Mouse (Mus musculus): Measurements from ENCODE around the gene Banp. TPM values are rescaled to one million over a fixed set of nuclear protein-coding genes. Genes with fewer than 3 reads are reported as not detected.

The Banp gene
- total and polyA plus RNA-seq, 3 experiments, result 19.2 to 28.4 TPM; not detected in 1

DNA sequence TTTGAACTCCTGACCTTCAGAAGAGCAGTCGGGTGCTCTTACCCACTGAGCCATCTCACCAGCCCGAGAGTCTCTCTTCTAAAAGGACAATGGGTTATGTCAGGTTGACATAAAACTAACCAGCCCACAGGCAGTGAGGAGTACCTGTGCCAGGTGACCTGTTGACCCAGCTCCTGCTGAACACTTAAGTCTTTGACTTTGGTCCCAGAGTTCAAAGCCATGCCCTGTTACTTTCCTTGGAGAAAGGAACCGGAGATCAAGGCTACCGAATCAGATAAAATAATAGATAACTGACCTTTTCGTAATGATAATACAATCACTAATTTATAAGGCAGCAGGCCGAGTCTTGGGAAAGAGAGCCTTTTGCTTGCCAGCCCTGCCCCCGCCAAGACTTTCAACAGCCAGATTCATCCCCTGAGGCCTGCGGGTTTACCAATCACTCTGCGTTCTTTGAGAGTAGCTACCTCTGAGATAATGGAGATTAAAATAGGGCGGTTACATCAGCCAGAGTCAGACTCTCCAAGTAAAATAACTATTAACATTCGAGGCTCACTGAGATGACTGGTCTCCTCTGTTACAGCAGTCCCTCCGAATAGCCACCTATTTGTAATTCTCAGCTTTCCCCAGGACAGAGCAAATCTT is 17.4 kb upstream of the Banp start:
- DNase-seq (ENCODE audit: low read depth, low spot score), result no peak
- Histone ChIP-seq H3K9me3 (replicated peaks; ENCODE audit: insufficient read depth, low read length) (no peaks in the 10 kb centered on the region), H3K9ac (ENCODE audit: control insufficient read depth, low read depth, low read length, poor library complexity, severe bottlenecking) (no peak overlapping the region), H3K27ac (ENCODE audit: control insufficient read depth, low read depth, low read length) (no peak overlapping the region), H3K27me3 (ENCODE audit: control insufficient read depth in 1 of 2, insufficient read depth in 2 of 2, low read length in 2 of 2) (no peaks in the 10 kb centered on the region), H3K79me2 (ENCODE audit: control insufficient read depth, insufficient read depth, low read length, poor library complexity) (no peaks in the 10 kb centered on the region), H3K4me1 (ENCODE audit: control insufficient read depth in 1 of 2, insufficient read depth in 2 of 2, low read length in 2 of 2) (peaks cover 5 to 8% of the 10 kb centered on the region in 2 experiments), H3K36me3 (ENCODE audit: control insufficient read depth in 1 of 2, insufficient read depth in 2 of 2, low read length in 2 of 2) (peaks cover 0 to 6% of the 10 kb centered on the region in 2 experiments; a peak in 2 of 4 replicates), H3K4me3 (ENCODE audit: control insufficient read depth in 1 of 2, insufficient read depth in 1 of 2, low read depth in 2 of 2, low read length in 2 of 2) (no peak overlapping the region)
- TF ChIP-seq JUND (IDR thresholded peaks at IDR 0.05; ENCODE audit: low read depth, low read length), result no peak
- TF ChIP-seq HCFC1 (IDR thresholded peaks at IDR 0.05; ENCODE audit: low read depth, low read length), result no peak
- no peak for TF ChIP-seq ELF1 (IDR thresholded peaks at IDR 0.05; ENCODE audit: low read depth, low read length)
- TF ChIP-seq TBP (IDR thresholded peaks at IDR 0.05; ENCODE audit: low read depth, low read length), result no peak
- no peak for TF ChIP-seq ZC3H11A (IDR thresholded peaks at IDR 0.05; ENCODE audit: low read depth, low read length)
- no peak for TF ChIP-seq MAZ (IDR thresholded peaks at IDR 0.05; ENCODE audit: low read depth, low read length)

DNA sequence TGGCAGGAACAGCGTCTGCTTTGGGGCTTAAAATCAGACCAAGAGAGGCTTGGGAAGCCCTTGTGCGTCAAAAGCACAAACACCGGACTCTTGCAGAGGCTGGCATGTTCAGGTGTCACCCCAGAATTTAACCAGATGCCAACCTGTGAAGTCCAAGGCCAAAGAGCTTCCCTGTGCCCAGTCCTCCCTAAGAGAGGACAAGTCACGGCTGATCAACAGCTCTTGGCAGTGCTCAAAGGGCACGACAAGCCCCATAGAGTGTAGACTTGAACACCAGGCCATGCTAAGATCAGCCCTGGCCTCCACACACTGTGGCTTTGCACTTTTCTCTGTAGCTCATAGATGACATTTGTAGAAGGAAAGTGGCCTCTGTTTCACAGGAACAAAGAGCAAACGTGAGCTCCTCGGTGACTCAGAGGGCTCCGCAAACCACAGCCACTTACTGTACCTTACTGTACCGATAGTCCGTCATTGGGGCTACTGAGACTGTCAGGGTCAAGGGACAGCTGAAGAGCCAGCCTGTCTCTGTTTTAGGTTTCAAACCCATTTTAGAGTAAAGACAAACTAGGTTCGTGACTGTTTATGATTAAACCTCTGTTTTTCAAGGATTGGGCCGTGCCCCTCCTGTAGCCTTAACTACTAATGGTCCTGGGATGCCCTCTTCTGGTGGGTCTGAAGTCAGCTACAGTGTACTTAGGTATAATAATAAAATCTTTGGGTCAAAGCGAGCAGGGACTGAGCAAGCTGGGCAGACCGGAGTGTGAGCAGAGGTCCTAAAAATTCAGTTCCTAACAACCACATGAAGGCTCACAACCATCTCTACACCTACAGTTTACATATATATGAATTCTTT is 16.7 kb upstream of the Banp start:
- Histone ChIP-seq H3K4me3 (ENCODE audit: control insufficient read depth in 1 of 2, insufficient read depth in 1 of 2, low read depth in 2 of 2, low read length in 2 of 2) (no peak overlapping the region), H3K27me3 (ENCODE audit: control insufficient read depth in 1 of 2, insufficient read depth in 2 of 2, low read length in 2 of 2) (no peaks in the 10 kb centered on the region), H3K79me2 (ENCODE audit: control insufficient read depth, insufficient read depth, low read length, poor library complexity) (no peaks in the 10 kb centered on the region), H3K36me3 (ENCODE audit: control insufficient read depth in 1 of 2, insufficient read depth in 2 of 2, low read length in 2 of 2) (peaks cover 0 to 6% of the 10 kb centered on the region in 2 experiments; a peak in 2 of 4 replicates), H3K9me3 (replicated peaks; ENCODE audit: insufficient read depth, low read length) (no peaks in the 10 kb centered on the region), H3K27ac (ENCODE audit: control insufficient read depth, low read depth, low read length) (no peak overlapping the region), H3K4me1 (ENCODE audit: control insufficient read depth in 1 of 2, insufficient read depth in 2 of 2, low read length in 2 of 2) (peaks cover 5 to 8% of the 10 kb centered on the region in 2 experiments), H3K9ac (ENCODE audit: control insufficient read depth, low read depth, low read length, poor library complexity, severe bottlenecking) (no peak overlapping the region)
- peak; percentile 45 for DNase-seq (ENCODE audit: low read depth, low spot score)
- TF ChIP-seq CTCF (IDR thresholded peaks at IDR 0.05 in 2 of 3, conservative IDR thresholded peaks at IDR 0.05 in 1 of 3; ENCODE audit: control insufficient read depth in 1 of 3, insufficient read depth in 1 of 3, low read depth in 2 of 3, low read length in 3 of 3, poor library complexity in 1 of 3, severe bottlenecking in 1 of 3), result peak; percentile 13 to 51 (median 28); a peak in 3 of 6 replicates
- TF ChIP-seq RAD21 (IDR thresholded peaks at IDR 0.05; ENCODE audit: low read depth, low read length), result peak; percentile 44
- no peak for TF ChIP-seq TCF12 (IDR thresholded peaks at IDR 0.05; ENCODE audit: low read depth, low read length)
- no peak for TF ChIP-seq POLR2AphosphoS2 (IDR thresholded peaks at IDR 0.05; ENCODE audit: low read length)
- no peak for TF ChIP-seq GABPA (IDR thresholded peaks at IDR 0.05; ENCODE audit: low read depth, low read length)
- TF ChIP-seq SMC3 (IDR thresholded peaks at IDR 0.05; ENCODE audit: low read depth, low read length), result peak; percentile 24; the same call in 1 of the 2 replicates

GRCm38 (mm10) chr8:121934506-121934905 is 15.0 kb upstream of the Banp start:
- TF ChIP-seq RAD21 (IDR thresholded peaks at IDR 0.05; ENCODE audit: low read depth, low read length), result peak; percentile 15
- TF ChIP-seq CTCF (IDR thresholded peaks at IDR 0.05 in 2 of 3, conservative IDR thresholded peaks at IDR 0.05 in 1 of 3; ENCODE audit: control insufficient read depth in 1 of 3, insufficient read depth in 1 of 3, low read depth in 2 of 3, low read length in 3 of 3, poor library complexity in 1 of 3, severe bottlenecking in 1 of 3), result peak; percentile 30 to 60 (median 54); a peak in 5 of 6 replicates
- TF ChIP-seq JUND (IDR thresholded peaks at IDR 0.05; ENCODE audit: low read depth, low read length), result no peak
- TF ChIP-seq ELF1 (IDR thresholded peaks at IDR 0.05; ENCODE audit: low read depth, low read length), result no peak
- peak; percentile 56 for TF ChIP-seq SMC3 (IDR thresholded peaks at IDR 0.05; ENCODE audit: low read depth, low read length)
- Histone ChIP-seq H3K9me3 (replicated peaks; ENCODE audit: insufficient read depth, low read length) (no peaks in the 10 kb centered on the region), H3K4me1 (ENCODE audit: control insufficient read depth in 1 of 2, insufficient read depth in 2 of 2, low read length in 2 of 2) (peaks cover 0 to 3% of the 10 kb centered on the region in 2 experiments; a peak in 2 of 4 replicates), H3K79me2 (ENCODE audit: control insufficient read depth, insufficient read depth, low read length, poor library complexity) (no peaks in the 10 kb centered on the region), H3K36me3 (ENCODE audit: control insufficient read depth in 1 of 2, insufficient read depth in 2 of 2, low read length in 2 of 2) (peaks cover 0 to 4% of the 10 kb centered on the region in 2 experiments; a peak in 2 of 4 replicates), H3K4me3 (ENCODE audit: control insufficient read depth in 1 of 2, insufficient read depth in 1 of 2, low read depth in 2 of 2, low read length in 2 of 2) (no peak overlapping the region), H3K27ac (ENCODE audit: control insufficient read depth, low read depth, low read length) (no peak overlapping the region), H3K9ac (ENCODE audit: control insufficient read depth, low read depth, low read length, poor library complexity, severe bottlenecking) (no peak overlapping the region), H3K27me3 (ENCODE audit: control insufficient read depth in 1 of 2, insufficient read depth in 2 of 2, low read length in 2 of 2) (no peaks in the 10 kb centered on the region)
- peak; percentile 39 for DNase-seq (ENCODE audit: low read depth, low spot score)
